Mouse (Mus musculus) midbrain, embryonic 11.5 days (tissue): ENCODE measurements around the gene Zfp988. TPM values are rescaled to one million over a fixed set of nuclear protein-coding genes. Genes with fewer than 3 reads are reported as not detected.
"Not testable (repeated sequence)": the region's sequence is repeated elsewhere in the genome, so short reads cannot be mapped to it uniquely, and the experiment has no call there.

ENCODE experiments used
- ATAC-seq: fragments of 200-750 bp; cut with Nextera tagmentation; 2 replicates; pipeline ENCODE4 v1.8.0; 2017; ENCODE audit warnings: moderate TSS enrichment, moderate library complexity; ENCODE audit not compliant: low FRiP score
- DNase-seq: peaks from one replicate; pipeline ENCODE4 v3.0.0; 2015; ENCODE audit warnings: low spot score; ENCODE audit errors: missing footprints
- H3K27ac ChIP-seq: fragments of 300-500 bp; sonication (generic); 2 replicates; pipeline ENCODE4 v1.5.1; 2014; ENCODE audit warnings: low read depth, low read length
- H3K27me3 ChIP-seq: fragments of 300-500 bp; sonication (generic); 2 replicates; pipeline ENCODE4 v1.6.1; 2014; ENCODE audit warnings: mild to moderate bottlenecking, low read length, moderate library complexity, mixed read lengths; ENCODE audit not compliant: control insufficient read depth, insufficient read depth
- H3K36me3 ChIP-seq: fragments of 300-500 bp; sonication (generic); 2 replicates; pipeline ENCODE4 v1.6.1; 2014; ENCODE audit warnings: mild to moderate bottlenecking, low read length, moderate library complexity, mixed read lengths; ENCODE audit not compliant: control insufficient read depth, insufficient read depth
- H3K4me1 ChIP-seq: fragments of 300-500 bp; sonication (generic); 2 replicates; pipeline ENCODE4 v1.6.1; 2014; ENCODE audit warnings: low read length; ENCODE audit not compliant: control insufficient read depth, insufficient read depth
- H3K4me2 ChIP-seq: fragments of 300-500 bp; sonication (generic); 2 replicates; pipeline ENCODE4 v1.6.1; 2014; ENCODE audit warnings: mild to moderate bottlenecking, moderate library complexity
- H3K4me3 ChIP-seq: fragments of 300-500 bp; sonication (generic); 2 replicates; pipeline ENCODE4 v1.5.1; 2014; ENCODE audit warnings: low read depth, low read length
- H3K9ac ChIP-seq: fragments of 300-500 bp; sonication (generic); 2 replicates; pipeline ENCODE4 v1.6.1; 2014; ENCODE audit warnings: low read length
- H3K9me3 ChIP-seq: fragments of 300-500 bp; sonication (generic); 2 replicates; pipeline ENCODE4 v1.6.1; 2016; ENCODE audit warnings: low read length; ENCODE audit not compliant: control insufficient read depth
- WGBS: fragments of 180-500 bp; shearing (Covaris S2); extraction: QIAGEN DNeasy Blood & Tissue Kit; methylation state at CpG from one replicate; pipeline ENCODE4 v1.1.7; 2014; 5-methylcytosine and 5-hydroxymethylcytosine counted together
- polyA plus RNA-seq: library from polyadenylated mRNA; unstranded; fragments of >200 nt; fragmentation: Nextera tagmentation; extraction: Ambion mirVana; gene quantifications from 2 replicates; pipeline ENCODE4 v1.2.1, GENCODE M21; 2014

The Zfp988 gene
- polyA plus RNA-seq, 1 experiment from 2014 or later, result 0.10 TPM

- DNase-seq, H3K27ac ChIP-seq, H3K36me3 ChIP-seq, H3K27me3 ChIP-seq, H3K9me3 ChIP-seq, H3K4me3 ChIP-seq, H3K9ac ChIP-seq, H3K4me1 ChIP-seq, H3K4me2 ChIP-seq: not testable (repeated sequence)
- WGBS, result no CpG with 5 or more reads among the region's 2 CpGs
- ATAC-seq, result peak; percentile 75
Observed at GRCm38 (mm10) chr4:147369564-147369963, 64.1 kb downstream of the Zfp988 start.

GRCm38 (mm10) chr4:147383199-147383598 is 77.7 kb downstream of the Zfp988 start:
- H3K27me3 ChIP-seq, H3K9ac ChIP-seq, H3K4me2 ChIP-seq, H3K4me1 ChIP-seq, DNase-seq, H3K36me3 ChIP-seq, H3K27ac ChIP-seq, H3K9me3 ChIP-seq, ATAC-seq, H3K4me3 ChIP-seq: not testable (repeated sequence)
- 80% methylated on average over 2 of the region's 4 CpGs for WGBS

Other genes starting within 250 kb of the Zfp988 start
- 7.9 and 8.7 TPM in 2 replicates for gene Zfp991, start 173.6 kb upstream of the Zfp988 start, polyA plus RNA-seq
- gene Zfp978, start 55.6 kb downstream of the Zfp988 start, polyA plus RNA-seq, result 0.23 and 0.29 TPM in 2 replicates
- 6.2 and 7.8 TPM in 2 replicates for gene Zfp982, start 186.7 kb downstream of the Zfp988 start, polyA plus RNA-seq
- gene Gm16503, start 234.5 kb downstream of the Zfp988 start, polyA plus RNA-seq, result 0.15 and 0.29 TPM in 2 replicates
- gene Zfp985, start 247.6 kb downstream of the Zfp988 start, polyA plus RNA-seq, result 0.11 and 0.12 TPM in 2 replicates